Mouse (Mus musculus) embryo, embryonic 9.5 days (tissue): ENCODE data around the gene Acsl3.

Source experiments
- DNase-seq: peaks from one replicate; pipeline ENCODE4 v3.0.0-alpha.2; 2017; ENCODE audit errors: extremely low spot score

Gene Acsl3

DNA sequence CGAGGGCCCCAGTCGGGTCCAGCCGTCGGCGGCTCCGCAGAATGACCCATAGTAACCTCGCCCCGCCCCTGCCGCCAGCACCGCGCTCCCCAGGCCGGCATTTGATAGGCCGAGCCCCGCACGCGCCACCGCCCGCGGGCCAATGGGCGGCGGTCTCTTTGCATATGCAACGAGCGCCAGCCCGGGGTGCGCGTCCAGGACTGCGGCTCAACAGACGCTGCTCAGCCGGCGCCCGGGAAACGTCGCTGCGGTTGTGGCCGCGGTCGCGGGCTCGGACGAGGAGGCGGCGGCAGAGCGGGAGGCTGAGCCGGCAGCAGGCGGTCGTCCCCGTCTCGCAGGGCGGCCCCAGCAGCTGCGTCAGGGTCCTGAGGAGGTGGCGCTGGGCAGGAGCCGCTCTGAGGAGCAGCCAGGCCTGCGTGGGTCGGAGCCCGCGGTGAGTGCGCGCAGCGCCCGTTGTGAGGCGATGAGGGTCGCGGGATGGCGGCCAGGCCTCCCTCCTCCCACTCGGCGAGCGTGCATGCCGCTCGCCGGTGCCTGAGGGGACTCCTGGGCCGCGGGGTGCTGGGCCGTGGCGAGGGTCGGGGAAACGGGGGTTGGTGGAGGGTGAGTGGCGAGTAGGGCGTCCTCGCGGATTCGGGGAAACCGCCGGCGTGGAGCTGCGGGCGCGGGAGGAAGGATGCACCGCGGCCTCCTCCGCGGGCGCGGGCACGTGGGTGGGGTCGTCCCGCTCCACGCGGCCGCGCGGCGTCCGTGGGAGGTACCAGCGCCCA is at the start of gene Acsl3, which contains the start of gene Utp14b:
Gene Acsl3, plus strand, starts transcription at position 155 of the 770 bp plus-strand sequence.
Gene Utp14b, plus strand, starts transcription at position 368 of the 770 bp plus-strand sequence.
- peak; percentile 98 for DNase-seq

DNA sequence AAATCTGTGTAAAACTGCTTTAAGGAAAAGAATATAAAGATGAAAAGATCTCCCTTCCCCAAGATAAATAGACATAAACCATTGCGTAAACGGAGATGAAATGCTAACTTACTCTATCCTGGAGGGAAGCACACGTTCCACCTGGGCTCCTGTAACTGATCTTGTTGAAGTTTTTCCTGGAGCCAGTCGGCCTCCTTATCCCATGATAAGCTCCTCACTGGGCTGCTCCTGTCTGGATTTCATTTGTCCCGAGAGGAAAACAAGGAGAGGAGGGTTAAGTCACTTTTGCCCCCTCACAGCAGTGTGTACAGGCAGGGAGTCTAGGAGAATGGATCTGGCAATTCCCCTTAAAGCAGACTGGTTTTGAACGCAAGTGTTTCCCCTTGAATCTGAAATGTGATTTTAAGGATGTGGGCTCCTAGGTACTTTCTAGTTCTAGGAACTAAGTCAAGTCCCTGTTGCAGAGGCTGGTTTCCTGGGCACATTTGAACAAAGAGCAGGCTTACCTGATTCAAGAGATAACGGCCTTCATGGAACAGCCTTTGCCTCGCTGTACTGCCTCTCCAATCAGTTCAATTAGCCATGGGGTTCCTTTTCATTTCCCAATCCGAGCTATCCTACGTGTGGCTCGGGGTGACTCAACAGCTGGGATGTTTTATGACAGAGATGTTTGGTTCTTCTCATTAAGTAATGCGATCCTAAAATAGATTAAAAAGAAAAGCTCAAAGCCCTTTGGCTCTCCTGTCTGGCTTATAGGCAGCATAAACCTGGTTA is 48.3 kb upstream of the Acsl3 start:
- DNase-seq, result peak; percentile 31

DNA sequence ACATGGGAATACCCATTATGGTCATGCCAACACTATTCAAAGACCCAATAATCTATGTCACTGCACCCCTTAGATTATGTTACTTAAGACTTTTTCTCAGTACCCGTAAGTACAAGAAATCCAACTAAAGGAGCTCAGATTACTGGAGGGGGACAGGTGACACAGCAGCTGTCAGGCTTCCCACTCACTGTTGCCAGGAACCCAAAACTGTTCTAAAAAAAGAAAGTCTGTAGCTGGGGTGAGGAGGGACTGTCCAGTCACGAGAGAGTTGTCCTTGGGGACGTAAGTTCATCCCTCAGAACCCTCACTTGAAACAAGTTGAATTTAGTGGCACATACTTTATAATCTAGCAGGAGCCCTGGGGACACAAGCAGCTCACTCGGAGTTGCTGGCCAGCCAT is 46.6 kb upstream of the Acsl3 start:
- no peak for DNase-seq

DNA sequence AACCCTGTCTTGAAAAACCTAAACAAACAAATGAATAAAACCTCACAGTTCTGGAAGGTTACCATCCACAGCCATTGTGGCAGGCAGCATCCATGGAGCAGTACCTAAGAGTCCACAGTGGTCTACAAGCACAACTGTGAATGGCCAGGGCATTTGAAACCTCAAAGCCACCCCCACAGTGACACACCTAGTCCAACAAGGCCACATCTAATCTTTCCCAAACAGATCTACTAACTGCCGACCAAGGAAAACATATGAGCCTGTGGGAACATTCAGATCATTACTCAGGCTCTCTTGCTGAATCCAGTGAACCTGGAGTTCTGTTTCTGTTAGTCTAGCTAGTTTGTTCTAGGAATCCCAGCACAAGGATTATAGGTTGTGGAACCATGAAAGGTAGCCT is 44.7 kb upstream of the Acsl3 start:
- no peak for DNase-seq

DNA sequence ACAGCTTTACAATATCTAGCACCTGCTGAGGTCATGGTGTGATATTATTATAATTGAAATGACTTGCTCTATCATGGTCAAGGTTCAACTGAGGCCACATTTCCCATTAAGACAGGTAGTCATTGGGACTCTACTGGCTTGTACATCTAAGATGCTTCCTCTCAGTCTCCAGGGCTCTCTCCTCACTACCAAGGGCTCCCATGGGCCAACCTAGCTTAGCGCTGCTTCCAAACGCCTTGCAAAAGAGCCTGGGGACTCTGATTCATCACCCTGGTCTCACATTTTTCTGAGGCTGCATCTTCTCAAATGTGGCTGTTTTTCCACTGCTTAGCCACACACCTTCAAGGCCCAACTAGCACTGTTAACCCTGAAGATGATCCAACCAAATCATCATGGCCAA is 33.3 kb upstream of the Acsl3 start:
- DNase-seq, result no peak

DNA sequence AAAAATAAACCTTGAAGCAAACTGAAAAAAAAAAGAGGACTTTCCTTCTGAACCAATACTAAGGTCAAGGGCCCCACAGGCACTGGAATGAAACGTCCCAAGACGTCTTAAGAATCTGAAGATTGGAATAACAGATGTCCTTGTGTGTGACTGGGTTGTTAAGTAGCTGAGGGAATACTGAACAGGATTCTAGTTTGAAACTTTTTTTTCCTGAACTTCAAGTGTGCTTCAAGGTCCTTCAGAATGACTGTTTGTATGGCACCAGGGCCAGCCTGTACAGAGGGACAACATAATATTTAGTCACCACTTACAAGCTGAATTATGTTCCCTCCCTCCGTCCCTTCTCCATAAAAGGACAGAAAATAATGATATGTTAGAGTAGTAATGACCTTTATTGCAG is 23.1 kb upstream of the Acsl3 start:
- no peak for DNase-seq

DNA sequence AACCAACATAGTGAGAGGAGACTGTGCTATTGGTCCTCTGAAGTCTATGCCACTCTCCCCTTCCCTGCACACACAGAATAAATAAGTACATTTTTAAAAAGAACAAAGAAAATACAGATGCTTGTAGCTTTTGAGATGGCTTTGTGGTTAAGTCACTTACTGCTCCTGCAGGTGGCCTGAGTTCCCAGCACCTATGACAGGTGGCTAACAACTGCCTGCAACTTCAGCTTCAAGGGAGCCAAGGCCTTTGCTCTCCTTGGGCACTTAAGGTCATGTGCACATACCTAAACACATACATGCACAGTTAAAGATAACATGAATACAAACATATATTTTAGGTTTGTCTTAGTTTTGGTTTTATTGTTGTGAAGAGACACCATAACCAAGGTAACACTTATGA is 16.8 kb upstream of the Acsl3 start:
- no peak for DNase-seq

DNA sequence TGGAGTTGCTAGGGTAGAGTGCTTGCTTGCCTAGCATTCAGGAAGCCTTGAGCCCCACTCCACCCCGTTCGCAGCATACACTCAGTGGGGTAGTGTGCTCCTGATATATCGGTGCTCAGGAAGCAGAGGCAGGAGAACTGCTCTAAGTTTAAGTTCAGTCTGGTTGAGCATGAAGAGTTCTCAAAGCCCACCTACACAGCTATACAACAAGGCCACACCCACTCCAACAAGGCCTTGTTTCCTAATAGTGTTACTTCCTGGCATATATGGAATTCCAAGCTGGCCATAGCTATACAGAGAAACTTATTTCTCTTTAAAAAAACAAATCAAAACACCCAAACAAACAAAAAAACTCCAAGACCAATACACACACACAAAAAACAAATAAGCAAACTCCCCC is 15.8 kb upstream of the Acsl3 start:
- no peak for DNase-seq

DNA sequence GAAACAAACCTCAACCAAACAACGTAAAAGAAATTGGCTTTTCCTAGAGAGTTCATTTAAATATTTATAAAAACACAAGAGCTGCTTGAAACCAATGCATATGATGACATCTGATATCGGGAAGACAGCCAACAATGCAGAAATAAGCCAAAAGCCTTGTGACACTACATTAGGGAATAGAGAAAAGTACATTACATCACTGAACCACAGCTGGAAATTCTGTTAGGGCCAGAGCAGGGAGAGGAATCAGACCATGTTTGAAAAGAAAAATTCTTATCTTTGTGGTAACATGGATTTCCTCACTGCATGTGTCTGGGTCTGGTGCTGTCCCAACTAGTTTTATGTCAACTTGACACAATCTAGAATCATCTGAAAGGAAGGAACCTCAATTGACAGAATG is 15.4 kb upstream of the Acsl3 start:
- DNase-seq, result no peak

DNA sequence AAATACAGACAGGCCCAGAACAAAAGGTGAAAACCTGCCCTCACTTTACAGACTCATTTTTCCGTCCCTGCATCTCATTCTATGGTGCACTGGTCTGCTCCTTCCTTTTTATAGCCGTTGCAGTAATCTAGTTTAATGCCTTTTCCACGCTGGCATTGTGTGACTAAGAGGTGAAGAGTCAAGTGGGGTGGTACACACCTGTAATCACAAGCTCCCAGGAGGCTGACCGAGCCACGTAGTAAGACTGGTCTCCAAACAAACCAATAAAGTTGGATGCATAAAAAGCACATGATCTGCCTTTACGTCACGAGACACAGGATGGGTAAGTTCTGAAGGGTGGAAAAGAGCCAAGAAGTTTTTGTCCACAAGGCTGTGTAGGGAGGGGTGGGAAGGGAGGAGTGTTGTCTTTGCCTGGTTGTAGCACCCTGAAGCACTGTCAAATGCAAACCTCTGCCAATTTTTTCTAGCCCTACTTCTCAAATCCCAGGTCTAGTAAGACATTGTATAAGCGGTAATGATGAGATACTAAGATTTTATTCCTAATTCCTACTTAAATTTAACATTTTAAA is 10.2 kb upstream of the Acsl3 start:
- no peak for DNase-seq

DNA sequence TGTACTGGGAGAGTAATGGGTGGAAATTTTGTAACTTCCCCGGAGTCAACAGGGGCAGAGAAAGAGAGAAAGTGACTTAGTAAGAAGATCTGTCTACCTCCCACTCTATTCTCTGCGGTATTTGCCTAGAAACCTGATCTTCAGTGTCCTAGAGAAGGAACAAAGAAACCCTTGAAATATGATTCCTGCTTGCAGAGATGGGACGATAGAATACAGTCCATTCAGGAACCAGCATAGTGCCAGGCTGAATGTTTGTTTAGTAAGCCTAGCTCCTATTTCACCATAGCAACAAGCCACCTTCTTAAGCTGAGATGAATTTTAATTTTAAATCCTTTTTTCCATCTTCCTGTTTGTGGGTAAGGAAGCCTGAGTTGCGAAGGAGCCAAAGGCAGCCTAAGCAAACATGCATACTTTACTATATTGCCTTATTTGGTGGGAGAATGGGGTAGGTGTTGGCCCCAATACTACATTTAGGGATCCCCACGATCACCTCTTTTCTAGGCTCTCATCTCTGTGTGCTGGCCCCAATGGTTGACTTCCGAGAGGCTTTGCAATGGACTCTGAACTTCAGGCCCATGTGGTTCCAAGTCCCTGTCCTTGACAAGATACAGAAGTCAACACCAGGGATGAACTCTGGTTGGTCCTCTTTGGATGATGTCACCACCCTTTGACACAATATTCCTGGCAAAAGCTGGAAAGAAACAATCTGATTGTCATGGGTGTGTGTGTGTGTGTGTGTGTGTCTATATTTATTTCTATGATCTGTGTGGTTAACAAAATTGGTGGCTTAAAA is 8.2 kb upstream of the Acsl3 start:
- peak; percentile 54 for DNase-seq

DNA sequence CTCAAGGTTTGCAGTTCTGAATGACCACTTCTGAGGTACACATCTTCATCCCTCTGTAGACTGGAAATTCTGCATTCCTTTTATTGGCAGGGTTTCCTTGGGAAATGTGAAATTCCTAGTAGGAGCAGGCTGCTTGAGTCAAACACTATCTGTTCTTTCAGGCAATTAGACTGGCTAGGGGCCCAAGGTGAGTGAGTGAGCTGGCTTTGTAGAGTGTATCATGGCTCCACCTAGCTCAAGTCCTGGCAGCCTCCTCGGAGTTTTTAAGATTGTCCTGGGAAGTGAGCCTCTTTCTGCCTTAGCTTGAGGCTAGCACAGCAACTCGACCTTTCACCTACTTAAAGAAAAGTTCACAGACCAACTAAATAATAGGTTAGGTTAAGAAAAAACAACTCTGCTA is 1.2 kb upstream of the Acsl3 start:
- peak; percentile 38 for DNase-seq

DNA sequence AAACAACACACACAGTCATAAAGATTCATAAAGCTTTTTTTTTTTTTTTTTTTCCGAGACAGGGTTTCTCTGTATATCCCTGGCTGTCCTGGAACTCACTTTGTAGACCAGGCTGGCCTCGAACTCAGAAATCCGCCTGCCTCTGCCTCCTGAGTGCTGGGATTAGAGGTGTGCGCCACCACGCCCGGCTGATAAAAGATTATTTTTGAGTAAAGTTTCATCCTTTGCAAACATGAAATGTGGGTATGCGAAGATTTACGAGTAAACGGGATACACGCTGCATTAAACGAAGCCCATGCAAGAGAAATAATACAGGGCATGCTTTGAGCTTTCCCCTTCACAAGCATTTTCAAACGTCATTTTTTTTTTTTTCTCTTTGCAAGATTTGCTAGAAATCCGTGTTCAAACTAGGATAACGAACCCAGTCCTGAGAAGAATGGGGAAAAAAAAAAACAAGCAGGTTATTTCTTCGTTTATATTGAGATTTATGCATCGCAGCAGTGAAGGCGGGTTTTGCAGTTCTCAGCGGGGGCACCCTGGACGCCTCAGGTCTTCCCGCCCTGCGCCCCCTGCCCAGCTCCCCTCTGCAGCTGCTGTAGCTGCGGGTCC is 500 bp upstream of the Acsl3 start:
- DNase-seq, result no peak

DNA sequence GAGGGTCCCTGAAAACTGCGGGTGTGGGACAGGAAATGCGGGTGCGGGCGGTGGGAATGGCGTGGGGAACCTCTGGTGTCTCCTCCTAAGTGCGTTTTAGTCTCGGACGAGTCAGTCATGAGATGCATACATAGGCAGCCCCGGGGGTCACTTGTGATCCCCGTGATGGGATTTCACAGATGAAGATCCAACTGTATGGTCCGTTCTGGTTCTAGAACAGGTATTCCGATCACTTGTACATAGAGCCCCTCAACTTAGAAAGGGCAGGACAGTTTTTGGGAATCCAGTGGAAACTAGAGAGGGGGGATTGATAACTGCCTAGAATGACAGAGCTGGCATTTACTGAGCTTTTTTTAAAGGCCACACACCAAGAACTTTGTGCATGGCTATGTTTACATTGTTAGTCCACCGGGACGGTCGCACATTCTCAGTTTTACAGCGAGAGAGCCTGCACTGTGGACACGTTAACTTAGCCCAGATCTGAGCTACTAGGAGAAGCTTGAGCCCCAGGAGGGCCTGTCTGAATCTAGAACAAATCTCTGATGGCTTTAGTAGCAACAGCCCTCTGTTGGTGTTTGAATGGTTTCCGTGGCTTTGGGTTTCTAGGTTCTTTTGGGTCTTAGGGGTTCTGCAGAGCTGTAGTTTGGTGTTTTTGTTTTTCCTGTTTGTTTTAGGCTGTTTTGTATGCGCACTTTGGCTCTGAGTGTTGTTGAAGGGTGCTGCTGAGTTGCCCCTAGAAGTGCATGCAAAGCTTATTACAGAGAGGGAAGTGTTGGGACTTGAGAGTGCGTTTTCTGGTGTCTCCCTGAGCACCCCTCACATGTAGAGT is 1.0 kb downstream of the Acsl3 start:
- peak; percentile 40 for DNase-seq

DNA sequence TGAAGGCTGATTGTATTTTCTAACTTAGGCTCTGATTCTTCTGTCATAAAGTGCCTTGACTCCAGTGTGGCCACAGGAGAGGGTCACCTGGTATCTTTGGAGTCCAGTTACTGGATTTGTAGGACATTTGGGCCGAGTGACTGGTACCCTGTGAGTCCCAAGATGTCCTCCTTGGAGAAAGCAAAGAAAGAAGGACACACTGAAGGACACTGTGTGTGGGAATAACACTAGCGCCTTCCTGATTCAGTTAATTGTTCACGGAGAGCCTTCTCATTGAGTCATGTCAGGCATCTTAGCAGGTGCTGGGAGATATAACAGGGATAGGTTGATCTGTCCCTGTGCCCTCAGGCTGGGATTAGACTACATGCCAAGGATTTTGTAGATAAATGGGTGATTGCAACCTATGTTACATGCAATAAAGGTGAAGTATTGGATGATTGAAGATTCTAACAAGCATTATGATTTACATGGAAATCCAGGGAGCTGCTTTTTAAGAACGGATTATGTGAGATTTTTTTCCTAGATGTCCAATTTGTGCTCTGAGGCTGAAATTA is 1.7 kb downstream of the Acsl3 start:
- DNase-seq, result no peak

DNA sequence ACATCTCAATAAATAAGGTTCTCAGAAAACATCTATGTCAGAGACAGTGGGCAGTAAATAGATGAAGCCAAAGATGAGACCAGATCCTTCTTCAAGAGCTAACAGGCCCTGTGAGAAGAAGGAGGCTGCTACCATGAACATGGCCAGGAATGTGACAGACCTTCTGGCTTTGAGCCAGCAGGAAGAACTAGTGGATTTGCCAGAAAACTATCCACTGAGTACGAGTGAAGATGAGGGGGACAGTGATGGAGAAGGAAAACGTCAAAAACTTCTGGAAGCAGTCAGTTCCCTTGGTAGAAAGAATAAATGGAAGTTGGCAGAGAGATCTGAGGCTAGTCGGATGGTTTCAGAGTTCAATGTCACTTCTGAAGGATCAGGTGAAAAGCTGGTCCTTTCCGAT is 6.7 kb downstream of the Acsl3 start:
- no peak for DNase-seq

DNA sequence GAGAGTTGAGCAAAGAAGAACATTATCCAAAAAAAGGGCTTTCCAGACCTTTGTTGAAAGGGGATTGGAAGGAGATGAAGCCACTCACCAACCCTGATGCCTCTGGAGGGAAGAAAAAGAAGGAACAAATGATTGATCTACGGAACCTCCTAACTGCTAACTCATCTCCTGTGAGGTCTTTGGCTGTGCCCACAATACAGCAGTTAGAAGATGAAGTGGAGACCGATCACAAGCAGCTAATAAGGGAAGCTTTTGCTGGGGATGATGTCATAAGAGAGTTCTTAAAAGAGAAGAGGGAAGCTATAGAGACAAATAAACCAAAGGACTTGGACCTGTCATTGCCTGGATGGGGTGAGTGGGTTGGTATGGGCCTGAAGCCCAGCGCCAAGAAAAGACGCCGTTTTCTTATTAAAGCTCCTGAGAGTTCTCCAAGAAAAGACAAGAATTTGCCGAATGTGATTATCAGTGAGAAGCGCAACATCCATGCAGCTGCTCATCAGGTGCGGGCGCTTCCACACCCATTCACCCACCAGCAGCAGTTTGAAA is 8.4 kb downstream of the Acsl3 start:
- no peak for DNase-seq

DNA sequence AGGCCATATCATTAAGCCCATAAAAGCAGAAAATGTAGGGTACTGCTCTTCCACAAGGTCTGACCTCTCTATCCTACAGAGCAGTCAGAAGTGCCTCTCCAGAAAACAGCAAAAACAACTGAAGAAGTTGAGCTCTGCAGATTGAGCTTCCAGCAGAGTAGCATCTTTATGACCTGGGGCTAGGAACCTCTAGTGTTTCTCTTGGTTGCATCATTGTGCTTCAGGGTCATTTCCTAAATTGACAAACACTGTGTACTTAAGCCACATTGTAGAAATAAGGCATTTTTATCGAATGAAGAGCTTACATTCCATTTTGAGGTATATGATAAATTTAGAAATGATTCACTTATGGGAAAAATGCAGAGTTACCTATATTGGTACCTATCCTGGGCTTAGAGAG is 9.0 kb downstream of the Acsl3 start:
- no peak for DNase-seq

DNA sequence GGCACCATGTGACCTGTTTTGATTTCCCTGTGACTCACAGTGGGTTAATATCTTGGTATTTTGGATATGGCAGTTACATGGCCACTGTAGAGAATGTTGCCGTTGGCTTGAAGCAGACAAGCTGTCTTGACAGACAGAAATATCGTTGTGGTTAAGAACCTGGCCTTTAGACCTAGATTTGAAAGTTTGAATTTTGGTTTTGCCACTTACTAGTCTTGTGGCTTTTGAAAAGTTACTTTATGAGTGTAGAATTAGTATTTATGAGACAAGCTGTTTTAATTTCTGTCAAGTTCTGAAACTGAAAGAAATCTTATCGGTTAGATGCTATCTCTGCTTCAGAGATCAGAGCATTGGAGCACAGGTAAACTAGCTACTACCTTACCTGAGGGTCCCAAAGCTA is 24.7 kb downstream of the Acsl3 start:
- DNase-seq, result no peak

DNA sequence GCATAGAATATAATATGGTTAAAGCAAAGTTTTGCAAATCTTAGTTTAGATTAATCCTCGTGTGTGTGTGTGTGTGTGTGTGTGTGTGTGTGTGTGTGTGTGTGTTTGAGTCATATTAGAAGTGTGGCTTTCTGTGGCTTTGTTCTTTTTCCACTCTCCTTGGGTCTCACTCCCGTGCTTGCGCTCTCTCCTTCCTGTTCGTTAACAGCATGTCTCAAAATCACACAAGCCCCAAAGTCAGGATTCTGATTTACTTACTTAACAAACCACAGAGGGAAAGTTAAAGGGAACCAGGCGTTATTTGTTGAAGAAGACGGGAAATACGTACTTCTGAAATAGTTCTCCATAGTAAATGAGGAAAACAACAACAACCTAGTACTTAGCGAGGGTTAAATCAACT is 26.5 kb downstream of the Acsl3 start:
- no peak for DNase-seq
